Mouse (Mus musculus) G1E-ER4 (cell line): Measurements from ENCODE around the gene Slc37a4. TPM values are rescaled to one million over a fixed set of nuclear protein-coding genes. Genes with fewer than 3 reads are reported as not detected.

Experiments
- GATA1 ChIP-seq: IDR thresholded peaks from one replicate; pipeline ENCODE4 v1.8.0; 2012; ENCODE audit warnings: low read length, inconsistent platforms
- polyA plus RNA-seq: library from polyadenylated mRNA; stranded (reverse); fragments of >175 nt; gene quantifications from 2 replicates; pipeline ENCODE4 v1.2.3, GENCODE M21; 2012

Slc37a4 gene
- polyA plus RNA-seq, 1 experiment: 21.2 TPM

GRCm38 (mm10) chr9:44417156-44417891 is 20.7 kb downstream of the Slc37a4 start:
- no peak for TF ChIP-seq GATA1

GRCm38 (mm10) chr9:44417892-44418363 is 21.3 kb downstream of the Slc37a4 start:
- TF ChIP-seq GATA1: no peak

- no peak for TF ChIP-seq GATA1
Measured at GRCm38 (mm10) chr9:44418519-44419385, 22.1 kb downstream of the Slc37a4 start, which contains the start of gene Ccdc84. Gene Ccdc84, minus strand, starts transcription at chr9:44418569.

GRCm38 (mm10) chr9:44420280-44420898 is 23.7 kb downstream of the Slc37a4 start:
- no peak for TF ChIP-seq GATA1

GRCm38 (mm10) chr9:44423576-44423975 is 26.9 kb downstream of the Slc37a4 start:
- TF ChIP-seq GATA1: no peak

GRCm38 (mm10) chr9:44432577-44433185 is 36.0 kb downstream of the Slc37a4 start:
- TF ChIP-seq GATA1: no peak

GRCm38 (mm10) chr9:44435747-44436146 is 39.1 kb downstream of the Slc37a4 start:
- TF ChIP-seq GATA1: no peak

- TF ChIP-seq GATA1: no peak
Measured at GRCm38 (mm10) chr9:44440961-44441360, 44.3 kb downstream of the Slc37a4 start, which contains the start of gene Foxr1. Gene Foxr1, minus strand, starts transcription at chr9:44441136.

- no peak for TF ChIP-seq GATA1
Measured at GRCm38 (mm10) chr9:44450387-44450786, 53.7 kb downstream of the Slc37a4 start.

Other genes with a start within 250 kb of the Slc37a4 start
- gene Cbl, start 162.8 kb upstream of the Slc37a4 start, polyA plus RNA-seq: 15.4 and 18.5 TPM in 2 replicates
- not detected in 2 replicates for gene Ccdc153, start 156.2 kb upstream of the Slc37a4 start, polyA plus RNA-seq
- gene Pdzd3, start 145.4 kb upstream of the Slc37a4 start, polyA plus RNA-seq: not detected in 2 replicates
- gene Nlrx1, start 128.3 kb upstream of the Slc37a4 start, polyA plus RNA-seq: 0.02 TPM in 1 of 2 replicates, not detected in the other
- gene Abcg4, start 108.2 kb upstream of the Slc37a4 start, polyA plus RNA-seq: 15.6 and 18.4 TPM in 2 replicates
- 3.5 and 8.9 TPM in 2 replicates for gene Hinfp, start 91.2 kb upstream of the Slc37a4 start, polyA plus RNA-seq
- gene C2cd2l, start 76.6 kb upstream of the Slc37a4 start, polyA plus RNA-seq: 42.9 and 52.2 TPM in 2 replicates
- gene Dpagt1, start 70.8 kb upstream of the Slc37a4 start, polyA plus RNA-seq: 7.7 and 9.9 TPM in 2 replicates
- gene H2afx, start 62.2 kb upstream of the Slc37a4 start, polyA plus RNA-seq: 682 and 860 TPM in 2 replicates
- 139 and 142 TPM in 2 replicates for gene Hmbs, start 52.6 kb upstream of the Slc37a4 start, polyA plus RNA-seq
- gene Vps11, start 35.2 kb upstream of the Slc37a4 start, polyA plus RNA-seq: 6.0 and 8.8 TPM in 2 replicates
- 28.0 and 36.3 TPM in 2 replicates for gene Hyou1, start 17.4 kb upstream of the Slc37a4 start, polyA plus RNA-seq
- 151 and 177 TPM in 2 replicates for gene Rps25, start 10.3 kb downstream of the Slc37a4 start, polyA plus RNA-seq
- gene Trappc4, start 10.7 kb downstream of the Slc37a4 start, polyA plus RNA-seq: 7.9 and 13.5 TPM in 2 replicates
- 8.0 and 11.8 TPM in 2 replicates for gene Ccdc84, start 21.7 kb downstream of the Slc37a4 start, polyA plus RNA-seq
- not detected in 2 replicates for gene Foxr1, start 44.3 kb downstream of the Slc37a4 start, polyA plus RNA-seq
- not detected in 2 replicates for gene Upk2, start 58.1 kb downstream of the Slc37a4 start, polyA plus RNA-seq
- 0.10 and 0.19 TPM in 2 replicates for gene Bcl9l, start 86.0 kb downstream of the Slc37a4 start, polyA plus RNA-seq
- not detected in 2 replicates for gene Cxcr5, start 165.0 kb downstream of the Slc37a4 start, polyA plus RNA-seq
- gene Ddx6, start 208.0 kb downstream of the Slc37a4 start, polyA plus RNA-seq: 21.7 and 25.6 TPM in 2 replicates